9 mouse cellular contexts compared by ENCODE assay signal in the genomic region with DNA sequence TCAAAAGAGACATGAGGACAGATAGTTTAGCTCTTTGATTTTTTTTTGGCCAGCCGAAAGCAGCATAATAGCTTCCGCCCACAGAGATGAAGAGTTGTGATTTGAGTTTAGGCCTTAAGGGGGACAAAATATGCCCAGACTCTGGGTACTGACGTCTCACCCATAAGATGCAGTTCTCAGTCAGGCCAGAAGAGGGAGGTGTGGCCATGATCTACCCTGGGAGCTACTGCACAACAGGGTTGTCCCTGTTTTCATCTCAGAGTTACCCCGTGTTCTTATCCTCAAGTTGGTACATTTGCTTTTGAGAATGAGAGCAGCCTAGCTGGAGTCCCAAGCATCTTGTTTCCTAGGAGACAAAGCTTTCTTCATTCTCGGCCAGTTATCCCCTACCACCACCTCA.
DNase-seq lines count a peak whose midpoint lies in the region; ATAC-seq and TF ChIP-seq lines count a peak whose summit lies in the region.
"Had no signal": no experiment of that assay in that cellular context is flagged by ENCODE, and none has a peak within 500 bp of the region (broad histone marks: within the 10 kb centered on the region; RNA-seq: fewer than 3 reads in every experiment).

No protein-coding gene starts in this region.

- intact Hi-C loops in heart, postnatal 25 days (cut with DNase I), result loop anchor here (2.0 to 5.0 kb wide), 3 partner anchors 99 to 274 kb away; no protein-coding TSS in a partner anchor

- peak; percentile 81; the same call in 1 of the 2 replicates for TF ChIP-seq CTCF in brain, embryonic 14.5 days (IDR thresholded peaks at IDR 0.05; ENCODE audit: borderline replicate concordance, extremely low read depth, insufficient read depth, insufficient read length)
- TF ChIP-seq CTCF in lung, embryonic 14.5 days (IDR thresholded peaks at IDR 0.05; ENCODE audit: low read depth), result peak; percentile 94
- no peak for TF ChIP-seq CTCF in olfactory bulb, adult 2 months (IDR thresholded peaks at IDR 0.05; ENCODE audit: insufficient read depth, low read depth, low read length)

- in situ Hi-C loops in ES-E14 (cut with MboI; ENCODE audit: low sequenced_read_pairs in 2 of 2, unreplicated experiment in 2 of 2), result loop anchor here in 1 of 2 experiments (10.0 kb wide), 1 partner anchor 147 kb away; no protein-coding TSS in a partner anchor

- no peaks in the 10 kb centered on the region for H3K9me3 ChIP-seq in ES-E14 (ENCODE audit: control insufficient read depth, insufficient read depth, low read depth, low read length)
- H3K9me3 ChIP-seq in lung, embryonic 14.5 days (ENCODE audit: low read depth, low read length), result no peaks in the 10 kb centered on the region
- H3K9me3 ChIP-seq: liver, embryonic 15.5 days had no signal

- H3K27me3 ChIP-seq in lung, embryonic 14.5 days (ENCODE audit: insufficient read depth, low read length), result no peaks in the 10 kb centered on the region
- H3K27me3 ChIP-seq: liver, embryonic 15.5 days had no signal

- DNase-seq in ES-E14 (ENCODE audit: low read depth, low spot score), result peak; percentile 82
- peak; percentile 87 for DNase-seq in brain, embryonic 14.5 days (ENCODE audit: low read depth)
- DNase-seq in heart, postnatal 25 days (ENCODE audit: low spot score), result peak; percentile 27
- DNase-seq in kidney, postnatal 4 days, result peak; percentile 88
- peak; percentile 93 for DNase-seq in lung, embryonic 14.5 days
- DNase-seq in thymus, postnatal 36 days, result peak; percentile 68

- H3K4me1 ChIP-seq in ES-E14 (ENCODE audit: control insufficient read depth in 2 of 2, insufficient read depth in 2 of 2, low read length in 2 of 2, poor library complexity in 1 of 2), result peaks cover 2 to 9% of the 10 kb centered on the region in 2 experiments; a peak in 2 of 4 replicates
- no peaks in the 10 kb centered on the region for H3K4me1 ChIP-seq in lung, embryonic 14.5 days (ENCODE audit: insufficient read depth)
- peaks cover 8% of the 10 kb centered on the region for H3K4me1 ChIP-seq in olfactory bulb, adult 2 months (ENCODE audit: control insufficient read depth, insufficient read depth, low read length)
- H3K4me1 ChIP-seq: liver, embryonic 15.5 days had no signal

- ATAC-seq in erythroid progenitor cell, adult 5-6 weeks (replicated peaks; ENCODE audit: low FRiP score, poor library complexity, severe bottlenecking), result peak; percentile 71
- peak; percentile 56; the same call in 1 of the 2 replicates for ATAC-seq in lung, embryonic 14.5 days (ENCODE audit: insufficient read depth)

- no peaks in the 10 kb centered on the region for H3K36me3 ChIP-seq in ES-E14 (ENCODE audit: control insufficient read depth, insufficient read depth, low read length, poor library complexity, severe bottlenecking)
- peaks cover 18% of the 10 kb centered on the region; the same call in 1 of the 2 replicates for H3K36me3 ChIP-seq in lung, embryonic 14.5 days (ENCODE audit: insufficient read depth)

- 37% methylated on average over 5 of the region's 5 CpGs for WGBS in lung, embryonic 14.5 days
- WGBS in olfactory bulb, adult 2 months, result 10% methylated on average over 5 of the region's 5 CpGs

- no peak overlapping the region for H3K4me2 ChIP-seq in lung, embryonic 14.5 days
- H3K4me2 ChIP-seq: liver, embryonic 15.5 days had no signal

- H3K4me3 ChIP-seq in ES-E14 (ENCODE audit: insufficient read depth in 1 of 2, low read depth in 1 of 2, low read length in 2 of 2, poor library complexity in 1 of 2, severe bottlenecking in 1 of 2), result no peak overlapping the region
- no peak overlapping the region for H3K4me3 ChIP-seq in lung, embryonic 14.5 days (ENCODE audit: low read depth, low read length)
- no peak overlapping the region for H3K4me3 ChIP-seq in olfactory bulb, adult 2 months (ENCODE audit: insufficient read depth, low read depth, low read length)
- H3K4me3 ChIP-seq: liver, embryonic 15.5 days had no signal

- no peak overlapping the region for H3K27ac ChIP-seq in ES-E14 (ENCODE audit: insufficient read depth, low read depth, low read length, poor library complexity, severe bottlenecking)
- H3K27ac ChIP-seq in lung, embryonic 14.5 days (ENCODE audit: low read depth), result no peak overlapping the region
- H3K27ac ChIP-seq in olfactory bulb, adult 2 months (ENCODE audit: insufficient read depth, low read depth, low read length), result peak overlapping the region; percentile 22
- H3K27ac ChIP-seq: liver, embryonic 15.5 days had no signal

- H3K9ac ChIP-seq in ES-E14 (ENCODE audit: insufficient read depth, low read depth, low read length, poor library complexity, severe bottlenecking), result no peak overlapping the region
- H3K9ac ChIP-seq in lung, embryonic 14.5 days, result no peak overlapping the region
- H3K9ac ChIP-seq: liver, embryonic 15.5 days had no signal

- TF ChIP-seq POLR2A in brain, embryonic 14.5 days (IDR thresholded peaks at IDR 0.05; ENCODE audit: borderline replicate concordance, extremely low read depth, insufficient read depth, insufficient read length, poor library complexity, severe bottlenecking), result no peak
- no peak for TF ChIP-seq POLR2A in olfactory bulb, adult 2 months (IDR thresholded peaks at IDR 0.05; ENCODE audit: insufficient read depth, low read depth, low read length)

TF ChIP-seq in ES-E14, 5 proteins besides CTCF, POLR2A, EP300 and RAD21:
- TF ChIP-seq ZC3H11A (IDR thresholded peaks at IDR 0.05; ENCODE audit: borderline replicate concordance, low read depth, low read length) (peak; percentile 57; the same call in 1 of the 2 replicates), HCFC1 (IDR thresholded peaks at IDR 0.05; ENCODE audit: borderline replicate concordance, insufficient read depth, low read length) (no peak), MAFK (IDR thresholded peaks at IDR 0.05; ENCODE audit: insufficient read depth, low read depth, low read length) (no peak), CHD2 (IDR thresholded peaks at IDR 0.05; ENCODE audit: low read depth, low read length) (no peak), ZNF384 (IDR thresholded peaks at IDR 0.05; ENCODE audit: low read depth, low read length) (no peak)

Comparison
In these comparisons a context has a peak if more than half of its experiments do, and no peak if none do; other contexts are left out.
1. DNase-seq: peak in every context shown above with its lines; median percentile 93 in lung, embryonic 14.5 days; 88 in kidney, postnatal 4 days; 87 in brain, embryonic 14.5 days; 82 in ES-E14; 68 in thymus, postnatal 36 days; 27 in heart, postnatal 25 days.